Mouse (Mus musculus): ENCODE measurements around the gene Pdcd6. TPM values are rescaled to one million over a fixed set of nuclear protein-coding genes. Genes with fewer than 3 reads are reported as not detected.

Gene Pdcd6
- total RNA-seq (2014; rRNA removed) (97.7 and 127 TPM in 2 replicates), polyA plus RNA-seq (2015; fragmentation: Nextera tagmentation; extraction: Ambion mirVana) (143 TPM in 2 replicates)

DNA sequence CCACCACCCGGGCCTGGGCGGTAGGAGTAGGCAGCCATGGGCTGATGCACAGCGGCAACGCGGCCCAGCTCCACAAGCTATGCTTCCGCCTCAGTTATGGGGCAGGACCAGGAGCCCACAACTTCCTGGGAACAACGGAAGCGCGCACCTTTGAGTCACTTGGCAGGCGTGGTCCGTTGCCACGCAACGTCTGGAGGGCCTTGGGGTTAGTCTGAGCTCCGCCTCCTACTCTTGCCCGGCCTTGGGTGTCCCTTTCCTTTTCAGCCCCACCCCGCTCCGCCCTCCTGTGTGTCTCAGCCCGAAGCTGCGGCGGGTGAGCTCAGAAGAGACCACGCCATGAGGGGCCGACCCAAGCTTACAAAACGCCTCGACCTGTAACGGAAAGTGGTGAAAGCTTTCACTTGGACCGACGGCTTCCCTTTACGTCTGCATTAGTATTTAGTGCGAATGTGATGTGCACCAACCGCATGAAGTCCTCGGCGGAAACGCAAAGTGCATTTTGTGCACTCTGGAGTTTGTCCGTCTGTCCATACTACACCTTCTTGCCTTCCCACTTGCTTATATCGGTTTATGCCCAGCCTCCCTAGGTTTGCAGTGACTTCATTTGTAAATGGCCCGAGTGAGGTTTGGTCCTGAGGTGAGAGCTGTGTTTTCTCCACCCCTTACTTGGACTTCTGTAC is at the start of gene Pdcd6:
Gene Pdcd6 (minus strand): TSS at position 411 of the 680 bp plus-strand sequence.
- Histone ChIP-seq H3K27me3 (ENCODE audit: insufficient read depth, low read length) (no peaks in the 10 kb centered on the region), H3K4me3 (ENCODE audit: low read depth, low read length) (peak within 1 kb of the TSS; percentile 72), H3K36me3 (ENCODE audit: insufficient read depth) (peaks cover 28% of the 10 kb centered on the region), H3K4me2 (ENCODE audit: low read depth) (peak within 1 kb of the TSS; percentile 90), H3K27ac (ENCODE audit: low read depth, low read length) (peak within 1 kb of the TSS; percentile 78), H3K9ac (peak within 1 kb of the TSS; percentile 90), H3K9me3 (ENCODE audit: low read length) (no peaks in the 10 kb centered on the region), H3K4me1 (ENCODE audit: insufficient read depth) (0 out of 2 replicates have a peak, but pooled peaks cover 7% of the 10 kb centered on the region)
- ATAC-seq (peak; percentile 98), DNase-seq (peak; percentile 89)
- TF ChIP-seq CTCF (IDR thresholded peaks at IDR 0.05; ENCODE audit: low read depth): no peak
- under 1% methylated on average over 36 of the region's 36 CpGs for WGBS

DNA sequence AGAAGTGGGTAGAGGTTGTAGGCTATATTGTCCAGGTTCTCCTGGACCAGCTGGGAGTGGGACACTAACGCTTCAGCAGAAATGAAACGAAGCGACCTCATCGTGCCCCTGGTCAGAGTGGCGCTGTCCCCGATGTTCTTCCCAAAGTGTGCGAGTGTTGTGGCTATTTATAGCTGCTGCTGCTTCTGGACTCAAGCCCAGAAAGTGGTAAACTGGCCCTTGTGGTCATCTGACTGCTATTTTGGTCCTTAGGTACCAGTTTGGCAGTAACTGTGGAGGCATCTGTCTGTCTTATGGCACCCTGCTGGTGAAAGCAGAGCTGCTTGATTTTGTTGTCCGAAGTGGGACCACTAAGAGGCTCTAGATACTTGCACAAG is 46.5 kb upstream of the Pdcd6 start, which contains the start of gene Lrrc14b:
Gene Lrrc14b (minus strand): TSS at position 147 of the 377 bp plus-strand sequence.
- DNase-seq (no peak), ATAC-seq (no peak)
- H3K4me2 ChIP-seq (ENCODE audit: low read depth): no peak within 1 kb of the TSS
- no peak within 1 kb of the TSS for H3K9ac ChIP-seq
- H3K9me3 ChIP-seq (ENCODE audit: low read length): 0 out of 2 replicates have a peak, but pooled peaks cover 3% of the 10 kb centered on the region
- H3K4me3 ChIP-seq (ENCODE audit: low read depth, low read length): no peak within 1 kb of the TSS
- no peaks in the 10 kb centered on the region for H3K4me1 ChIP-seq (ENCODE audit: insufficient read depth)
- no peaks in the 10 kb centered on the region for H3K27me3 ChIP-seq (ENCODE audit: insufficient read depth, low read length)
- WGBS: 80% methylated on average over 8 of the region's 8 CpGs
- H3K27ac ChIP-seq (ENCODE audit: low read depth, low read length): no peak within 1 kb of the TSS
- H3K36me3 ChIP-seq (ENCODE audit: insufficient read depth): peaks cover 24% of the 10 kb centered on the region
- no peak for TF ChIP-seq CTCF (IDR thresholded peaks at IDR 0.05; ENCODE audit: low read depth)

DNA sequence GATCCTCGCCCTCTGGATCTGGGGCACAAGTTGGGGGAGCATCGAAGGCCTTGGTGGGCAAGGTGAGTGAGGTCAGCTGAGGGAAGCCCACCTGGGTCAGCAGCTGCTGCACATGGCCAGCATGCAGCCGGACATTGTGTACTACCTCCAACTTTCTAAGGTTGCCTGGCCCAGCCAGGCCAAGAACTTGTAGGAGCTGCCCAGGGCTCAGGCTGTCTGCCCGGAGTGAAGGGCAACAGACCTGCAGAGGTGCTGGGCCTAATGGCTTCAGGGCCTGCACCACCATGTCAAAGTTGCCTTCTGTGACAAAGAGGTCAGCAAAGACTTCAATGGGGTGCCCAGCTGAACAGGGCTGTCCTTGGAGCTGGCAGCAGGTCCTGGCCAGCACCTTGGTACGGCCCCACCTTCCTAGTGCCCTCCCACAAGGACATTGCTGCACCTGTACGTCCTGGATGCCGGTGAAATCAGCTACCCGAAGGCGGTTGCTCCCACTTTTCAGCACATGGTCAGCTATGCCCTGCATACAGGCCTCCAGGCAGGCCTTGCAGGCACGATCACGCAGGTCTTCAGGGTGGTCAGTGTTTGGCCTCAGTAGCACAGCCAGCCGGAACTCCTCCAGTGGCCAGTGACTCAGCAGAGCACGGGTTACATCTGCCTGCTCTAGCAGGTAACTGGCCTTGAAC is 45.9 kb upstream of the Pdcd6 start:
- TF ChIP-seq CTCF (IDR thresholded peaks at IDR 0.05; ENCODE audit: low read depth): no peak
- WGBS: 92% methylated on average over 13 of the region's 13 CpGs
- no peaks in the 10 kb centered on the region for H3K27me3 ChIP-seq (ENCODE audit: insufficient read depth, low read length)
- H3K27ac ChIP-seq (ENCODE audit: low read depth, low read length): no peak overlapping the region
- H3K9me3 ChIP-seq (ENCODE audit: low read length): 0 out of 2 replicates have a peak, but pooled peaks cover 3% of the 10 kb centered on the region
- ATAC-seq (no peak), DNase-seq (no peak)
- H3K4me2 ChIP-seq (ENCODE audit: low read depth): no peak overlapping the region
- H3K4me1 ChIP-seq (ENCODE audit: insufficient read depth): no peaks in the 10 kb centered on the region
- H3K9ac ChIP-seq: no peak overlapping the region
- peaks cover 30% of the 10 kb centered on the region for H3K36me3 ChIP-seq (ENCODE audit: insufficient read depth)
- no peak overlapping the region for H3K4me3 ChIP-seq (ENCODE audit: low read depth, low read length)

DNA sequence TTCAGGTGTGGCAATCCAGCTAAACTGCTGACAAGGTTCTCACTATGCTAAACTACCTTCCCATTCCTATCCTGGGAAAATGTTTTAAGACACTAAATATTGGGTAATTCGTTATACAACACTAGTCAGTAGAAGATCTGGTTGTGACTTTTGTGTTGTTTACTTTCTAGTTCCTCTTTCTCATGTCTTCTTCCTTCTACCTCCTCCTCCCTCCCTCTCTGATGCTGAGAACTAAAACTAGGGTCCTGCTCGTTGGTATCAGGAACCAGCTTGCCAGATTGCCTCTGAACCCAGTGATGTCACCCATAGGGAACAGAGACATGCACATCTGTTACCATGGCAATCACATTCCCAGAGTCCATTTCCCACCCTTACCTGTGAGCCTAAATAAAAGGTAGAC is 44.8 kb upstream of the Pdcd6 start:
- H3K4me1 ChIP-seq (ENCODE audit: insufficient read depth): no peaks in the 10 kb centered on the region
- no peak overlapping the region for H3K4me3 ChIP-seq (ENCODE audit: low read depth, low read length)
- H3K36me3 ChIP-seq (ENCODE audit: insufficient read depth): peaks cover 37% of the 10 kb centered on the region
- no peaks in the 10 kb centered on the region for H3K9me3 ChIP-seq (ENCODE audit: low read length)
- ATAC-seq (no peak), DNase-seq (no peak)
- no peak overlapping the region for H3K9ac ChIP-seq
- H3K4me2 ChIP-seq (ENCODE audit: low read depth): no peak overlapping the region
- TF ChIP-seq CTCF (IDR thresholded peaks at IDR 0.05; ENCODE audit: low read depth): no peak
- no peaks in the 10 kb centered on the region for H3K27me3 ChIP-seq (ENCODE audit: insufficient read depth, low read length)
- no peak overlapping the region for H3K27ac ChIP-seq (ENCODE audit: low read depth, low read length)
- WGBS: 78% methylated on average over 2 of the region's 2 CpGs

DNA sequence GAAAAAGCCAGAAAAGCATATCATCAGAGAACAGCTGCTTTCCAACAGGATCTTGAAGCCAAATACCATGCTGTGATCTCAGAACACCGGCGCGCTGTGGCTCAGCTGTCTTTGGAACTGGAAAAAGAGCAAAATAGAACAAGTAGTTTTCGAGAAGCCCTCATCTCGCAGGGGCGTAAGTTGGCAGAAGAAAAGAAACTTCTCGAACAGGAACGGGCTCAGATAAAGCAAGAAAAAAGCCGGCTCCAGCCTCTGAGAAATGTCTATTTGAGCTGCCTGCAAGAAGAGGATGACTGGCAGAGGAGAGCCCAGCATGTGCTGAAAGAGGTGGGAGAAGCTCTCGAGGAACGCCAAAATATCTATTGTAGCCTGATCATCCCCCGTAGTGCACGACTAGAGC is 39.1 kb upstream of the Pdcd6 start:
- Histone ChIP-seq H3K9ac (no peak overlapping the region), H3K4me1 (ENCODE audit: insufficient read depth) (no peaks in the 10 kb centered on the region), H3K4me3 (ENCODE audit: low read depth, low read length) (no peak overlapping the region), H3K27me3 (ENCODE audit: insufficient read depth, low read length) (no peaks in the 10 kb centered on the region), H3K9me3 (ENCODE audit: low read length) (no peaks in the 10 kb centered on the region), H3K36me3 (ENCODE audit: insufficient read depth) (peaks cover 54% of the 10 kb centered on the region), H3K4me2 (ENCODE audit: low read depth) (no peak overlapping the region), H3K27ac (ENCODE audit: low read depth, low read length) (no peak overlapping the region)
- TF ChIP-seq CTCF (IDR thresholded peaks at IDR 0.05; ENCODE audit: low read depth): no peak
- WGBS: 94% methylated on average over 13 of the region's 13 CpGs
- DNase-seq: no peak
- ATAC-seq: no peak

DNA sequence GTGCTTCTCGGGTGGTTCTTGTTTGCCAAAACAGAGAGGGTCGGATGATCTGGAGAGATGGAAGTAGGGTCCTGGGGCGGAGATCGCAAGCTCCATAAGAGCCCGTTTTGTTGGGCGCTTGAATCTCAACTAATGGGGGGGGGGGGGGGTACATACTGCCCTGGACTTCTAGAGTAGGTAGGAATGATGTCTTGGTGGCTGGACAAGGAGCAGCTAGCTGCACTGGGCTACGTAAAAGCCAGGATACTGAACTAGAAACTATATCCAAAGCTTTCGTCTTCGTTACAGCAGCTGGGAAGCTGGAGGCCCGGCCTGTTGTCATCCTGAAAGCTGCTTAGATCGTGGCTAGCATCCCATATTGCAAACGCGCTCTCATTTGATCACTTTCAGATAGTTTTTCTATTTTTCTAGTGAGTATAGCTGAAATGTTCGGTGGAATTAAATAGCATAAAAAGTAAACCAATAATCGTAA is 33.1 kb upstream of the Pdcd6 start:
- peaks cover 13% of the 10 kb centered on the region; the same call in 1 of the 2 replicates for H3K4me1 ChIP-seq (ENCODE audit: insufficient read depth)
- no peaks in the 10 kb centered on the region for H3K9me3 ChIP-seq (ENCODE audit: low read length)
- peak overlapping the region; percentile 62 for H3K27ac ChIP-seq (ENCODE audit: low read depth, low read length)
- H3K27me3 ChIP-seq (ENCODE audit: insufficient read depth, low read length): no peaks in the 10 kb centered on the region
- peak overlapping the region; percentile 64 for H3K4me2 ChIP-seq (ENCODE audit: low read depth)
- DNase-seq: no peak
- H3K9ac ChIP-seq: peak overlapping the region; percentile 78
- no peak for TF ChIP-seq CTCF (IDR thresholded peaks at IDR 0.05; ENCODE audit: low read depth)
- 2% methylated on average over 15 of the region's 15 CpGs for WGBS
- H3K4me3 ChIP-seq (ENCODE audit: low read depth, low read length): peak overlapping the region; percentile 57
- peaks cover 9% of the 10 kb centered on the region; the same call in 1 of the 2 replicates for H3K36me3 ChIP-seq (ENCODE audit: insufficient read depth)
- peak; percentile 54 for ATAC-seq
